8 mouse cellular contexts compared by ENCODE assay signal in genomic region chr5:32614691-32615090, GRCm38 (mm10). TPM values are rescaled to one million over a fixed set of nuclear protein-coding genes. Genes with fewer than 3 reads are reported as not detected.
A peak's percentile ranks its signal among the peaks of the same experiment; 100 is the strongest.
DNase-seq lines count a peak whose midpoint lies in the region; ATAC-seq and TF ChIP-seq lines count a peak whose summit lies in the region.

No protein-coding gene starts in this region.

- H3K4me1 ChIP-seq in lung, embryonic 15.5 days, result peaks cover 9% of the 10 kb centered on the region; the same call in 1 of the 2 replicates
- H3K4me1 ChIP-seq in lung, adult 2 months (ENCODE audit: control insufficient read depth, insufficient read depth, low read length), result peaks cover 4% of the 10 kb centered on the region; the same call in 1 of the 2 replicates
- peaks cover 21% of the 10 kb centered on the region for H3K4me1 ChIP-seq in heart, embryonic 16.5 days (ENCODE audit: control insufficient read depth, insufficient read depth, low read length)

- peak overlapping the region; percentile 18; the same call in 1 of the 2 replicates for H3K4me2 ChIP-seq in lung, embryonic 15.5 days
- peak overlapping the region; percentile 50 for H3K4me2 ChIP-seq in heart, embryonic 16.5 days (ENCODE audit: low read depth, low read length)

- no peak overlapping the region for H3K9ac ChIP-seq in lung, embryonic 15.5 days
- H3K9ac ChIP-seq in heart, embryonic 16.5 days (ENCODE audit: low read length), result peak overlapping the region; percentile 16

- peak overlapping the region; percentile 60 for H3K27ac ChIP-seq in lung, embryonic 15.5 days
- peak overlapping the region; percentile 85 for H3K27ac ChIP-seq in heart, embryonic 16.5 days (ENCODE audit: low read length)

- H3K27me3 ChIP-seq in lung, embryonic 15.5 days, result no peaks in the 10 kb centered on the region
- H3K27me3 ChIP-seq in heart, embryonic 16.5 days (ENCODE audit: control insufficient read depth, insufficient read depth, low read length), result no peaks in the 10 kb centered on the region

- TF ChIP-seq CTCF in lung, adult 2 months (IDR thresholded peaks at IDR 0.05; ENCODE audit: insufficient read depth, low read length), result no peak

- no peaks in the 10 kb centered on the region for H3K9me3 ChIP-seq in lung, embryonic 15.5 days
- no peaks in the 10 kb centered on the region for H3K9me3 ChIP-seq in heart, embryonic 16.5 days (replicated peaks; ENCODE audit: control insufficient read depth, low read length)

- ATAC-seq in lung, embryonic 15.5 days (ENCODE audit: borderline replicate concordance, extremely low read depth, low FRiP score, low TSS enrichment), result no peak
- ATAC-seq in heart, embryonic 16.5 days (replicated peaks; ENCODE audit: extremely low read depth, insufficient read depth, low FRiP score), result no peak
- ATAC-seq in megakaryocyte progenitor cell, adult 5-6 weeks (replicated peaks; ENCODE audit: poor library complexity), result no peak

- WGBS in lung, embryonic 15.5 days, result 40% methylated on average over 4 of the region's 4 CpGs
- 17% methylated on average over 4 of the region's 4 CpGs for WGBS in lung, adult 2 months
- WGBS in heart, embryonic 16.5 days, result 27% methylated on average over 4 of the region's 4 CpGs

- TF ChIP-seq POLR2A in lung, adult 2 months (IDR thresholded peaks at IDR 0.05; ENCODE audit: borderline replicate concordance, extremely low read depth, low read depth, low read length), result no peak

- no peaks in the 10 kb centered on the region for H3K36me3 ChIP-seq in lung, embryonic 15.5 days
- no peaks in the 10 kb centered on the region for H3K36me3 ChIP-seq in heart, embryonic 16.5 days (ENCODE audit: control insufficient read depth, insufficient read depth)

- no peak overlapping the region for H3K4me3 ChIP-seq in lung, embryonic 15.5 days
- H3K4me3 ChIP-seq in lung, adult 2 months (replicated peaks; ENCODE audit: extremely low read depth, low read depth, low read length), result no peak overlapping the region
- peak overlapping the region; percentile 10; the same call in 1 of the 2 replicates for H3K4me3 ChIP-seq in heart, embryonic 16.5 days (ENCODE audit: low read length)

- intact Hi-C loops in left cerebral cortex, postnatal 36 days (cut with DNase I), result no loop called here

- DNase-seq in lung, adult 2 months, result no peak
- DNase-seq in cerebellum, postnatal 36 days, result peak; percentile 8 to 24
- DNase-seq in left cerebral cortex, postnatal 36 days (ENCODE audit: low spot score in 2 of 2), result peak; percentile 42
- no peak for DNase-seq in kidney, adult 11 months
- DNase-seq in thymus, postnatal 10 days (ENCODE audit: low spot score in 2 of 2), result no peak

RNA-seq across cellular contexts. Expression of gene Yes1, which starts 3.7 kb away (rescaled TPM):
- 38.5 and 38.7 TPM in 2 replicates for polyA plus RNA-seq in lung, embryonic 15.5 days (2015; fragmentation: Nextera tagmentation; extraction: Ambion mirVana)
- 3.6 and 4.6 TPM in 2 replicates for polyA plus RNA-seq in lung, adult 2 months (2012; rRNA removed)
- polyA plus RNA-seq in heart, embryonic 16.5 days (2015; fragmentation: Nextera tagmentation; extraction: Ambion mirVana), result 22.9 and 23.9 TPM in 2 replicates
- 10 to 100 TPM; 11.8 to 13.5 TPM for total RNA-seq in left cerebral cortex, postnatal 36 days (2021)
- 0.27 and 0.85 TPM in 2 replicates for total RNA-seq in megakaryocyte progenitor cell, adult 5-6 weeks (2015)
- 0.24 and 0.83 TPM in 2 replicates for total RNA-seq in megakaryocyte progenitor cell, adult 5-6 weeks (2017)

Comparison
In these comparisons a context has a peak if more than half of its experiments do, and no peak if none do; other contexts are left out.
1. DNase-seq: peak in cerebellum, postnatal 36 days (2 of 2) and left cerebral cortex, postnatal 36 days (2 of 2); none in lung, adult 2 months (single experiment), kidney, adult 11 months (single experiment) and thymus, postnatal 10 days (0 of 2).